Mouse (Mus musculus) hindbrain, embryonic 10.5 days (tissue): ENCODE data around the gene Eif4e. TPM values are rescaled to one million over a fixed set of nuclear protein-coding genes. Genes with fewer than 3 reads are reported as not detected.

Experiments
- DNase-seq: peaks from one replicate; pipeline ENCODE4 v3.0.0-alpha.2; 2017; ENCODE audit warnings: low spot score
- H3K27ac ChIP-seq: fragments of 300-500 bp; sonication (generic); 2 replicates; pipeline ENCODE4 v1.5.1; 2016; ENCODE audit warnings: mild to moderate bottlenecking, moderate library complexity
- H3K27me3 ChIP-seq: fragments of 300-500 bp; sonication (generic); 2 replicates; pipeline ENCODE4 v1.6.1; 2016; ENCODE audit warnings: mild to moderate bottlenecking; ENCODE audit not compliant: poor library complexity, insufficient read depth, severe bottlenecking
- H3K36me3 ChIP-seq: fragments of 300-500 bp; sonication (generic); 2 replicates; pipeline ENCODE4 v1.6.1; 2016; ENCODE audit warnings: mild to moderate bottlenecking, moderate library complexity
- H3K4me1 ChIP-seq: fragments of 300-500 bp; sonication (generic); replicated peaks from 2 replicates; pipeline ENCODE4 v1.6.1; 2016; ENCODE audit warnings: mild to moderate bottlenecking
- H3K4me3 ChIP-seq: fragments of 300-500 bp; sonication (generic); 2 replicates; pipeline ENCODE4 v1.5.1; 2016; ENCODE audit warnings: mild to moderate bottlenecking, moderate library complexity
- H3K9me3 ChIP-seq: fragments of 300-500 bp; sonication (generic); 2 replicates; pipeline ENCODE4 v1.6.1; 2016; ENCODE audit warnings: mild to moderate bottlenecking, moderate library complexity
- WGBS: fragments of 180-500 bp; shearing (Covaris S2); methylation state at CpG from one replicate; pipeline ENCODE4 v1.1.7; 2016; 5-methylcytosine and 5-hydroxymethylcytosine counted together
- polyA plus RNA-seq: library from polyadenylated mRNA; unstranded; fragments of >200 nt; fragmentation: Nextera tagmentation; extraction: Ambion mirVana; gene quantifications from 2 replicates; pipeline ENCODE4 v1.2.1, GENCODE M21; 2016

The Eif4e gene
- polyA plus RNA-seq, 1 experiment from 2014 or later: 370 TPM

- Histone ChIP-seq H3K27me3 (no peaks in the 10 kb centered on the region), H3K27ac (peak overlapping the region; percentile 82), H3K9me3 (no peaks in the 10 kb centered on the region), H3K4me3 (0 out of 2 replicates have a peak overlapping the region, but pooled peaks have one; percentile 4), H3K36me3 (no peaks in the 10 kb centered on the region), H3K4me1 (peaks cover 45% of the 10 kb centered on the region)
- WGBS: 27% methylated on average over 15 of the region's 15 CpGs
- DNase-seq: peak; percentile 80
These were observed 25.9 kb upstream of the Eif4e start for GRCm38 (mm10) chr3:138499854-138500740.

- Histone ChIP-seq H3K4me1 (peaks cover 48% of the 10 kb centered on the region), H3K27me3 (no peaks in the 10 kb centered on the region), H3K4me3 (no peak overlapping the region), H3K9me3 (no peaks in the 10 kb centered on the region), H3K27ac (no peak overlapping the region), H3K36me3 (no peaks in the 10 kb centered on the region)
- 91% methylated on average over 11 of the region's 11 CpGs for WGBS
- no peak for DNase-seq
These were observed 22.2 kb upstream of the Eif4e start for GRCm38 (mm10) chr3:138503754-138504153.

DNA sequence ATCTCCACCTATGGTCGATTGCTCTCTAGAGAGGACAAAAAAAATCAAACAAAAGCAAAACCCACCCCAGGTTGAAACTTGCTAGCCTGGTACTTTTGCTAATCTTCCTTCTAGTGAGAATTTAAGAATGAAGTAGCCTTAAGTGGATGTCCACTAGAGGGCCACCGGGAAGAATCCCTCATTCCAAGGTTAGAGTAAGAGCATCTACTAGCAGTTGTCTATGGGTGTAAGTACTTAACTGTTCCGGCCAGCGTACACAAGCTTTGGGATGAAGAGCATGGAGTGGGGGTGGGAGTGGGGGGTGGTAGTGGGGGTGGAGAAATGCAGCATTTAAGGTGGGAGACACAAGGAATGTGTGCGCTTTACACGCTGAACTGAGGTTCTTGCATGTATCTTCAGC lies 19.2 kb upstream of the Eif4e start:
- Histone ChIP-seq H3K4me3 (no peak overlapping the region), H3K27ac (no peak overlapping the region), H3K36me3 (no peaks in the 10 kb centered on the region), H3K4me1 (peaks cover 20% of the 10 kb centered on the region), H3K27me3 (no peaks in the 10 kb centered on the region), H3K9me3 (no peaks in the 10 kb centered on the region)
- 55% methylated on average over 6 of the region's 6 CpGs for WGBS
- peak; percentile 50 for DNase-seq

DNA sequence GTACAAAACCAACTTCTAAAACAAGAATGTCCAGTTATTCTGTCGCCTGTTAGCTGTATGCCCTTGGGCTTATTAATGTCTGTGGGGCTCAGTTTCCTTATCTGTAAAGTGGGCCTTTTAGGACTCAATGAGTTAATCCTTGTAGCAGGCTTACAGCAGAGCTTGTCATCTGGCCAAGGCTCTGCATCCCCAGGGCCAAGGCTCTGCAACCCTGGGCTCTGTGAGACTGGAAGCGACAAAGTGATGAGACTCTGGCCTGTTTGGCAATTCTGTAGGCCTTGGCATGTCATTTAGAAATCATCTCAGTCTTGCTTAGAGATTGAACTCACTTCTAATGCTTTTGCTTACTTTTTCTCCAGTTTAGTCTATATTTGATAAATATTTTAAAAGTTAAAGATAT lies 16.4 kb upstream of the Eif4e start:
- H3K4me1 ChIP-seq: peaks cover 33% of the 10 kb centered on the region
- H3K27me3 ChIP-seq: no peaks in the 10 kb centered on the region
- no peak overlapping the region for H3K27ac ChIP-seq
- no peaks in the 10 kb centered on the region for H3K9me3 ChIP-seq
- H3K36me3 ChIP-seq: no peaks in the 10 kb centered on the region
- WGBS: 98% methylated on average over 2 of the region's 2 CpGs
- no peak overlapping the region for H3K4me3 ChIP-seq
- DNase-seq: no peak

- Histone ChIP-seq H3K9me3 (no peaks in the 10 kb centered on the region), H3K4me1 (peaks cover 36% of the 10 kb centered on the region), H3K4me3 (no peak overlapping the region), H3K27me3 (no peaks in the 10 kb centered on the region), H3K27ac (no peak overlapping the region), H3K36me3 (no peaks in the 10 kb centered on the region)
- no peak for DNase-seq
- WGBS: 81% methylated on average over 5 of the region's 5 CpGs
These were observed 15.5 kb upstream of the Eif4e start for GRCm38 (mm10) chr3:138510471-138510870.

- Histone ChIP-seq H3K4me3 (peak overlapping the region; percentile 23; the same call in 1 of the 2 replicates), H3K27me3 (no peaks in the 10 kb centered on the region), H3K27ac (0 out of 2 replicates have a peak overlapping the region, but pooled peaks have one; percentile 8), H3K9me3 (no peaks in the 10 kb centered on the region), H3K36me3 (no peaks in the 10 kb centered on the region), H3K4me1 (peaks cover 38% of the 10 kb centered on the region)
- 63% methylated on average over 12 of the region's 12 CpGs for whole genome bisulfite sequencing
- no peak for DNase-seq
These were observed 12.7 kb upstream of the Eif4e start for GRCm38 (mm10) chr3:138513243-138513642.

DNA sequence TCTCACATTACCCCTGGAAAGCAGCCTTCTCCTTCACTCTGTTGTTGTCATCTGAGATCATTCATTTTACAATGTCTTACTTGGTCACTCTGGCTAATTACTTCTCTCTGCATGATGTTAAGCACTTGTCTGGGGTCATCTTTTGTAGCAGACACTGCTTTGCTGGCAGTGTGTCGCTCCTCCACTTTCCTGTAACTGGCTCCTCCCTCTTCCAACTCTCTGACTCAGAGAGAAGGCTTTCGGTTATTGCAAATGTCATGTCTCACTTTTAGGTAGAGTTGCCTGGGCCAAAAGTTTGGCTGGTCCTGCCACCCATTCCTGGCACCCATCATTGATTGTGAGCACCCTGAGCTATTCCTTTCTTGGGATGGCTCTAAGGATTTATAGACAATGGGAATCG lies 11.2 kb upstream of the Eif4e start:
- no peak for DNase-seq
- WGBS: 47% methylated on average over 3 of the region's 3 CpGs
- H3K4me1 ChIP-seq: peaks cover 38% of the 10 kb centered on the region
- no peaks in the 10 kb centered on the region for H3K36me3 ChIP-seq
- H3K27ac ChIP-seq: peak overlapping the region; percentile 78
- no peaks in the 10 kb centered on the region for H3K9me3 ChIP-seq
- no peaks in the 10 kb centered on the region for H3K27me3 ChIP-seq
- no peak overlapping the region for H3K4me3 ChIP-seq

GRCm38 (mm10) chr3:138515656-138516370 lies 10.2 kb upstream of the Eif4e start:
- Histone ChIP-seq H3K4me3 (no peak overlapping the region; the same call in 1 of the 2 replicates), H3K27me3 (no peaks in the 10 kb centered on the region), H3K27ac (peak overlapping the region; percentile 78), H3K9me3 (no peaks in the 10 kb centered on the region), H3K4me1 (peaks cover 38% of the 10 kb centered on the region), H3K36me3 (no peaks in the 10 kb centered on the region)
- WGBS: 34% methylated on average over 10 of the region's 10 CpGs
- DNase-seq: peak; percentile 58

GRCm38 (mm10) chr3:138517881-138518280 lies 8.1 kb upstream of the Eif4e start:
- H3K36me3 ChIP-seq: no peaks in the 10 kb centered on the region
- no peaks in the 10 kb centered on the region for H3K9me3 ChIP-seq
- no peak overlapping the region for H3K4me3 ChIP-seq
- 62% methylated on average over 3 of the region's 3 CpGs for WGBS
- peaks cover 34% of the 10 kb centered on the region for H3K4me1 ChIP-seq
- no peak overlapping the region for H3K27ac ChIP-seq
- H3K27me3 ChIP-seq: no peaks in the 10 kb centered on the region
- DNase-seq: no peak

- no peak overlapping the region for H3K27ac ChIP-seq
- H3K27me3 ChIP-seq: no peaks in the 10 kb centered on the region
- DNase-seq: no peak
- no peaks in the 10 kb centered on the region for H3K9me3 ChIP-seq
- 91% methylated on average over 6 of the region's 6 CpGs for WGBS
- H3K4me1 ChIP-seq: peaks cover 22% of the 10 kb centered on the region
- H3K4me3 ChIP-seq: no peak overlapping the region
- no peaks in the 10 kb centered on the region for H3K36me3 ChIP-seq
These were observed 6.8 kb upstream of the Eif4e start for GRCm38 (mm10) chr3:138519218-138519617.

- Histone ChIP-seq H3K4me3 (no peak overlapping the region), H3K27ac (no peak overlapping the region), H3K4me1 (peaks cover 21% of the 10 kb centered on the region), H3K36me3 (no peaks in the 10 kb centered on the region), H3K9me3 (no peaks in the 10 kb centered on the region), H3K27me3 (peaks cover 10% of the 10 kb centered on the region)
- 92% methylated on average over 4 of the region's 4 CpGs for WGBS
- DNase-seq: no peak
These were observed 2.0 kb upstream of the Eif4e start for GRCm38 (mm10) chr3:138523956-138524355.

DNA sequence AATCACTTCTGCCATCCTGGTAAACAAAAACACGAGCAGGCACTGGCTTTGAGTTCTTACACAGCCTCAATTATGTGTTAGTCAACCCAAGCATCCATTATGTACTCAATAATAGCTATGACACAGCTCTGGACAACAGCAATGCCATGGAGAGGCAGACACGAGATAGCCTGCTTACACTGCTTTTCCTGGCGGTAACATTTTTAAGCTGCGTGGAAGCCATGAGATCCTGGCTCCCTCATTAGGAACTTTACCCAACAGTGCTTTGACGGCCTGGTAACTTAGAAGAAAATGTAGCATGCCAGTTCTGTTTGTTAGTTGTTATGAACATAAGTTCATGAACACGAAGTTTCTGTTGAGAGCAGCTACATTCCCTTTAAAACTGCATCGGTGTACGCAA lies 485 bp upstream of the Eif4e start:
- Histone ChIP-seq H3K27me3 (peaks cover 10% of the 10 kb centered on the region), H3K36me3 (no peaks in the 10 kb centered on the region), H3K4me3 (peak overlapping the region; percentile 96; the same call in 1 of the 2 replicates), H3K4me1 (peaks cover 34% of the 10 kb centered on the region), H3K9me3 (no peaks in the 10 kb centered on the region), H3K27ac (no peak overlapping the region; the same call in 1 of the 2 replicates)
- 48% methylated on average over 8 of the region's 8 CpGs for WGBS
- DNase-seq: no peak
